Mouse (Mus musculus) kidney, adult 10 weeks (tissue): ENCODE measurements around the gene Zfp994. TPM values are rescaled to one million over a fixed set of nuclear protein-coding genes. Genes with fewer than 3 reads are reported as not detected.

ENCODE experiments used
- polyA plus RNA-seq: library from polyadenylated mRNA; stranded (reverse); fragments of 350-450 nt; fragmentation: Illumina TruSeq; extraction: RNeasy Lipid Tissue Mini Kit (QIAGEN cat#74804); gene quantifications from one replicate; pipeline ENCODE4 v1.2.3, GENCODE M21; 2014; ENCODE audit warnings: low read depth, low replicate concordance

Gene Zfp994
- 25.5 TPM for polyA plus RNA-seq

DNA sequence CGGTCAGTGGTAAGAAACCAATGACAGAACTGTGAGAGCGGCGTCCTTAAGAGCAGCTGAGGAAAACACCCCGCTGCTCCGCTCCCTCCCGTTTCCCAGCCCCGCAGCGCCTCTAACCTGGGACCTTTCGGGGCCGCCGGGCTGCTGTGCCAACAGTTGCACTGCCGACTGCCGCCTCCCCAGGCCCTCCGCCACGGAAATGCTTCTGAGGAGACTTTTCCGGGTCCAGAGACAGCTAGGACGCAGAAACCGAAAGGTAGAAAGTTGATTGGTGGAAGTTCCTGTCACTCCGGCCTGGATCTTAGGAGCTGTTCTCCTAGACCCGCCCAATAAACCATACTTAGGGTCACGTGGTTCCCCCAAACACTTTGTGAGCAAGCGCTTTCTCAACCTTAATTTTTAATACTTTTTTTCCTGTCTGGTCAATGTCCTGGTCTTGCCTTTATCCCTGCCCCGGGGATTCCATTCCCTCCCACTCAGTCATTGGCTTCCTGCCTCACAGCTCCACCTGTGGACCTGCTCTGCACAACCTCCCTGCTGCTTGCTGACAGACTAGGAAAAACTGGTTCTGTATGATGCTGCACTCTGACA, at the start of gene Zfp994:
Gene Zfp994, minus strand, starts transcription at position 195 of the 591 bp plus-strand sequence.

DNA sequence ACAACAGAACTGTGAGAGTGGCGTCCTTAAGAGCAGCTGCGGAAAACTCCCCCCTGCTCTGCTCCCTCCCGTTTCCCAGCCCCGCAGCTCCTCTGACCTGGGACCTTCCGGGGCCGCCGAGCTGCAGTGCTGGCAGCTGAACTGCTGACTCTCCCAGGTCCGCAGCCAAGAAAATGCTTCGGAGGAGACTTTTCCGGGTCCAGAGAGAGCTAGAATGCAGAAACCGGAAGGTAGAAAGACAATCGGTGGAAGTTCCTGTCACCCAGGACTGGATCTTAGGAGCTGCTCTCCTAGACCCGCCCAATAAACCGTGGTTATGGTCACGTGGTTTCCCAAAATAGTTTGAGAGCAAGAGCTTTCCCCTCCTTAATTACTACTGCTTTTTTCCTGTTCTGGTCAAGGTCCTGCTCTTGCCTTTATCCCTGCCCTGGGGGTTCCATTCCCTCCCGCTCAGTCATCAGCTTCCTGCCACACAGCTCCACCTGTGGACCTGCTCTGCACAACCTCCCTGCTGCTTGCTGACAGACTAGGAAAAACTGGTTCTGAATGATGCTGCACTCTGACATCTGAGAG, 59.6 kb downstream of the Zfp994 start, which contains the start of gene Zfp947:
Gene Zfp947, minus strand, starts transcription at position 469 of the 573 bp plus-strand sequence.

Other genes with a start within 250 kb of the Zfp994 start
- gene Zfp947, start 59.4 kb downstream of the Zfp994 start, polyA plus RNA-seq: 7.5 TPM
- 48.0 TPM for gene CT030661.1, start 89.2 kb upstream of the Zfp994 start, polyA plus RNA-seq
- gene Zfp944, start 135.8 kb upstream of the Zfp994 start, polyA plus RNA-seq: 47.3 TPM
- 49.9 TPM for gene Zfp758, start 135.8 kb upstream of the Zfp994 start, polyA plus RNA-seq
- gene Zfp946, start 198.6 kb upstream of the Zfp994 start, polyA plus RNA-seq: 67.6 TPM